Mouse (Mus musculus) heart, postnatal 0 days (tissue): ENCODE measurements around the gene Mcub.

ENCODE experiments used
- CTCF ChIP-seq: IDR thresholded peaks from 2 replicates; pipeline ENCODE4 v1.5.1; 2016; ENCODE audit warnings: antibody characterized with exemption, control low read depth, low read depth
- EP300 ChIP-seq: IDR thresholded peaks from 2 replicates; pipeline ENCODE4 v1.6.1; 2016; ENCODE audit warnings: antibody characterized with exemption, low read depth

- no peak for TF ChIP-seq CTCF
- TF ChIP-seq EP300, result no peak
These were observed 27.3 kb upstream of the Mcub start for GRCm38 (mm10) chr3:129997324-129997723.
